Mouse (Mus musculus): ENCODE data around the gene Pla2g1b. TPM values are rescaled to one million over a fixed set of nuclear protein-coding genes. Genes with fewer than 3 reads are reported as not detected.

The Pla2g1b gene
- total and polyA plus RNA-seq, 2 experiments from 2014 or later: not detected

DNA sequence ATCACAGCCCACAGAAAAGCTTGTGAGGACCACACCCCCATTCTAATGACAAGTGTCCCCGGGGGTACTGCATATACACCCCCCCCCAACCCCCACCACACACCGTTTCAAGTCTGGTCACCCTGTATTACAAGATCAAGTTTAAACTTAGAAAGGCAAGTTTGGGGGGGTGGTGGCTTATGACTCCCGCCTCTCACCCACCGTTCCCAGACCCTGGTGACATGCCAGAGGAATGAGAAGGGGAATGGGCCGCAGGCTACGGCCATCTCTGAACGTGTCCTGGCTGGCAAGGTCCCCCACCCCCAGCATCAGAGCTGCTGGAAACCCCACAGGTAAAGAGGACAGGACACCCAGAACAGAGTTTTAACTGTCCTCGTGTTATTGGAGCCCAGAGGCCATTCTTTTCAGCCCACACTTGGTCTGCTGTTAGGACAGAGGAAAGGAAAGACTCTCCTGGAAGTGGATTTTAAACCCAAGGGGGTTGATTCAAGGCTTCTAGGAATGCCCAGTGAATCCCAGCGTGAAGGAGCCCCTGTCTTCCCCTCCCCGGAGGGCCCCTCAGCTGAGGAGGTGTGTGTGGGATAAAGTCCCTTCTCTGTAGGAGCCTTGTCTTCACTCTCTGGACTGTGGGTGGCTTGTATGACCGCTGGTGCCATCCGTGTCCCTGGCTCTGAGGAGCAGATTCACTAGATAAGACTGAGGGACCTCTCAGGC, 41.4 kb downstream of the Pla2g1b start:
- ATAC-seq (ENCODE audit: insufficient read depth, low read depth): no peak
- 7% methylated on average over 12 of the region's 12 CpGs for whole genome bisulfite sequencing
- Histone ChIP-seq H3K4me3 (ENCODE audit: low read depth, low read length) (peak overlapping the region; percentile 81), H3K27me3 (ENCODE audit: control insufficient read depth, insufficient read depth, low read length) (no peaks in the 10 kb centered on the region), H3K27ac (ENCODE audit: low read depth) (peak overlapping the region; percentile 83), H3K9ac (replicated peaks; ENCODE audit: low read depth, low read length) (peak overlapping the region; percentile 91), H3K9me3 (replicated peaks; ENCODE audit: control insufficient read depth, low read length) (no peaks in the 10 kb centered on the region), H3K36me3 (replicated peaks; ENCODE audit: control insufficient read depth, insufficient read depth, low read length) (no peaks in the 10 kb centered on the region), H3K4me2 (ENCODE audit: low read depth, low read length) (peak overlapping the region; percentile 81), H3K4me1 (ENCODE audit: control insufficient read depth, insufficient read depth) (peaks cover 30% of the 10 kb centered on the region)
- TF ChIP-seq CTCF (IDR thresholded peaks at IDR 0.05; ENCODE audit: low read depth): no peak
- no peak for TF ChIP-seq EP300 (IDR thresholded peaks at IDR 0.05; ENCODE audit: low read depth)
- DNase-seq (ENCODE audit: low spot score): peak; percentile 8

DNA sequence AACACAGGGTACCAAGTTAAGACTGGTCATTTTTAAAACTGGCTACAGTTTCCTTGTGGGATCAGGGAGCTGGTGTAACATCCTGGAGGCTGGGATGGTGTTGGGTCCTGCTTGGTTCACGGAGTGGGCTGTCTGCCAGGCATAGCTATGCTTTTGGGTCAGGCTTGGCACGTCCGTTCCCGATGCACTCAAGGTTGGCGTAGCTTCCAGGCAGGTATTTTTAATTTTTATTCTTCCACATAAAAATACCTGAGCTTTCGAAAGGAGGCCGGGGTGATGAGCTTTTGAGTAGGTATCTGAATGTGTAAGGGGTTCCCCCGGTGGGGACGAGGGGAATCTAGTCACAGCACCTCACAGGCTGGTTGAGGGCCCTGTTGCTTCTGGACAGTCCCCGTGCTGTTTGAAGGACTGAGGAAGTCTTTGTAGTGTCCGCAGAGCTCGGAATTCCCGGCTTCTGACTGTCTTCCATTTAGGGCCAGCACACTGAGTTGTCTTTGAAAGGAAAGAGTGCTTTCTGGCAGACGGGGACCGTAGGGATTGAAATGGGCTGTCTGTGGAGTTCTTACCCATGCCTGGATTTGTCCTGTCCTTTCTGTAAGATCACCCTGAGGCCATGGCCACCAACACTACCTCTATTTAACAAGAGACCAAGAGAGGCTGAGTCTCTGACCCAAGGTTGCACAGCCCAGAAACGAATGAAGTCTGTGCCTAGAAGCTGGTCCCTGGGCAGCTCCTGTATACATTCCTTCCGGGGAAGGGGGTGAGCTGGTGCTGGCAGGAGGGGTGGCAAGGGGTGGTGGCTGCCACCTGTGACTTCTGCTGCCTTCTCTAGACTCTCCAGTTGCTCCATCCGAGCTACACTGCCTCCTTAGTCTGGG, 42.2 kb downstream of the Pla2g1b start:
- Histone ChIP-seq H3K27me3 (ENCODE audit: control insufficient read depth, insufficient read depth, low read length) (no peaks in the 10 kb centered on the region), H3K4me2 (ENCODE audit: low read depth, low read length) (peak overlapping the region; percentile 81), H3K9me3 (replicated peaks; ENCODE audit: control insufficient read depth, low read length) (no peaks in the 10 kb centered on the region), H3K4me1 (ENCODE audit: control insufficient read depth, insufficient read depth) (peaks cover 30% of the 10 kb centered on the region), H3K27ac (ENCODE audit: low read depth) (peak overlapping the region; percentile 83), H3K9ac (replicated peaks; ENCODE audit: low read depth, low read length) (peak overlapping the region; percentile 91), H3K4me3 (ENCODE audit: low read depth, low read length) (peak overlapping the region; percentile 81), H3K36me3 (replicated peaks; ENCODE audit: control insufficient read depth, insufficient read depth, low read length) (no peaks in the 10 kb centered on the region)
- ATAC-seq (ENCODE audit: insufficient read depth, low read depth) (no peak), DNase-seq (ENCODE audit: low spot score) (no peak)
- TF ChIP-seq EP300 (IDR thresholded peaks at IDR 0.05; ENCODE audit: low read depth): no peak
- TF ChIP-seq CTCF (IDR thresholded peaks at IDR 0.05; ENCODE audit: low read depth): no peak
- WGBS: 23% methylated on average over 18 of the region's 18 CpGs

DNA sequence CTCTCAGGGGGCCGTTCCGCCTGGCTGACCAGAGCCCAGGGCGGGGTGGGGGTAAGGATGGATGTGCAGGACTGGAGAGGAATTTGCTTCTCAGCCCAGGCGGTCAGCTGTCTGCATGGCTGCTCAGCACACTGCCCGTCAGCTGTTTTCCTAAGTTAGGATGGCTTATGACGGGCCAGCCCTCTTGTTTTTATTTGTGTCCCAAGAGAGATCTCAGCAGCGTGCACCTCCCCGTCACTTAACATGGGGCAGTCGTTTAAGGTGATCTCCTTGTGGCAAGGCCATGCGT, 42.7 kb downstream of the Pla2g1b start:
- Histone ChIP-seq H3K27ac (ENCODE audit: low read depth) (peak overlapping the region; percentile 83), H3K9me3 (replicated peaks; ENCODE audit: control insufficient read depth, low read length) (no peaks in the 10 kb centered on the region), H3K36me3 (replicated peaks; ENCODE audit: control insufficient read depth, insufficient read depth, low read length) (no peaks in the 10 kb centered on the region; the same call in 1 of the 2 replicates), H3K27me3 (ENCODE audit: control insufficient read depth, insufficient read depth, low read length) (no peaks in the 10 kb centered on the region), H3K9ac (replicated peaks; ENCODE audit: low read depth, low read length) (peak overlapping the region; percentile 91), H3K4me3 (ENCODE audit: low read depth, low read length) (peak overlapping the region; percentile 81), H3K4me1 (ENCODE audit: control insufficient read depth, insufficient read depth) (peaks cover 30% of the 10 kb centered on the region), H3K4me2 (ENCODE audit: low read depth, low read length) (peak overlapping the region; percentile 81)
- DNase-seq (ENCODE audit: low spot score) (no peak), ATAC-seq (ENCODE audit: insufficient read depth, low read depth) (no peak)
- 25% methylated on average over 10 of the region's 10 CpGs for whole genome bisulfite sequencing
- TF ChIP-seq CTCF (IDR thresholded peaks at IDR 0.05; ENCODE audit: low read depth): no peak
- no peak for TF ChIP-seq EP300 (IDR thresholded peaks at IDR 0.05; ENCODE audit: low read depth)

DNA sequence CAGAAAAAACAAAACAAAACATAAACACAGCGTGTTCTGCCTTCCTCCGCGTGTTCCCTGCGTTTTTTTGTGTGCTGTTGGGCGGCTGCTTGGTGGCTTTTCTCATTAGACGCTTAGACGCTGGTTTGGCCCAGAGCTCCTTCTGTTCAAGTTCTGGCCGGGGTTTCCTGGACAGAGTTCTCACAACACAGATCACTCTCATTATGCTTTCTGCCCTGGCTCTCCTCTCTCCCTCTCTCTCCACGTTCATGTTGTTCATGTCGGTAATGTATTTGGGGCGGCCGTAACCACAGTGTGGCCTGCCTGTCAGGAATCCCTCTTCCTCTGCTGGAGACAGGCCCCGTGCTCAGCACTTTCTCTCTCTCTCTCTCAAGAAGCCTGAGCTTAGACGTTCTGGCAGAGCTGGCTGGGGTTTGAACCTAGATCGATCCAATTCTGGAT, 43.3 kb downstream of the Pla2g1b start:
- Histone ChIP-seq H3K4me2 (ENCODE audit: low read depth, low read length) (peak overlapping the region; percentile 81), H3K4me1 (ENCODE audit: control insufficient read depth, insufficient read depth) (peaks cover 35% of the 10 kb centered on the region), H3K27ac (ENCODE audit: low read depth) (peak overlapping the region; percentile 83), H3K27me3 (ENCODE audit: control insufficient read depth, insufficient read depth, low read length) (no peaks in the 10 kb centered on the region), H3K9me3 (replicated peaks; ENCODE audit: control insufficient read depth, low read length) (no peaks in the 10 kb centered on the region), H3K36me3 (replicated peaks; ENCODE audit: control insufficient read depth, insufficient read depth, low read length) (no peaks in the 10 kb centered on the region; the same call in 1 of the 2 replicates), H3K9ac (replicated peaks; ENCODE audit: low read depth, low read length) (peak overlapping the region; percentile 91), H3K4me3 (ENCODE audit: low read depth, low read length) (peak overlapping the region; percentile 81)
- no peak for TF ChIP-seq EP300 (IDR thresholded peaks at IDR 0.05; ENCODE audit: low read depth)
- TF ChIP-seq CTCF (IDR thresholded peaks at IDR 0.05; ENCODE audit: low read depth): no peak
- 49% methylated on average over 15 of the region's 15 CpGs for WGBS
- DNase-seq (ENCODE audit: low spot score): no peak
- no peak for ATAC-seq (ENCODE audit: insufficient read depth, low read depth)

DNA sequence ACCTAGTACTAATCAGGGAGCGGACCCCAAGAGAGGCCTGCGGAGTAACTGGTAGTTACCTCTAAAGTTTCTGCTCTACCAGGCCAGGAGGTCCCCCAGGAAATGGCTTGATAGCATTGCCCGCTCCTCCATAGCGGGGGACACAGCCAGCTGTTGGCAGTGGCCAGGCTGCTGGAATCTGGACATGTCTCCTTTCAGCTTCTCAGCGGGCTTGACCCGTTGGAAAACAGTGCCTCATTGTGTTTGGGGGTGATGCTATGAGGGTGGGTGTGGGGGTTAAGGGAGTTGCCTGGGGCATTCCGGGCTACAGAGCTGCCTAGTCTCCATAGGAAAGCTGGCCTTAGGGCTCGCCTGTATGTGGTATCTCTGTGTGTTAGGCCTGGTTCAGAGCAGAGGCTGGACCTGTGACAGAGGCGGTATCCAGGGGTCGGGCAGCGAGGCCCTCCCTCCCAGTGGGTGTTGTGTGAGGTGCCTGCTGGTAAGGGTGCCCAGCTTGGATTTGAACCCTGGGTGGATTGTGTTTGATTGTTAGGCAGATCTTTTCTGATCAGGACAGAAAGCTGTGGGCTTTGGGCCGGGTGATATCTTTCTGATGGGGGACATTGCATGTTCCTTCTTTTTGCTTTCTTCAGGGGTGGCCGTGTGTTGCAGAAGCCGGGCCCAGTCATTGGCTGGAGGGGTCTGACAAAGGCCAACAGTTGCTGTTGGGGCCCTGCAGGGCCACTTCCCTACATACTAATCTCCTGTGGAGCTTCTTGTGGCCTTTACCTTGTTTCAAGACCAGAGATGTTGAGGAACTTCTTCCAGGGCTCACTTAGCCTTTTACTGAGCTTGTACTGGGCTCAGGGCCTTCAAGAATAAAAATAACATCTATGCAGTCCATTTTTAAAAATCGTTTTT, 44.0 kb downstream of the Pla2g1b start:
- Histone ChIP-seq H3K27me3 (ENCODE audit: control insufficient read depth, insufficient read depth, low read length) (no peaks in the 10 kb centered on the region), H3K4me1 (ENCODE audit: control insufficient read depth, insufficient read depth) (peaks cover 42% of the 10 kb centered on the region), H3K9me3 (replicated peaks; ENCODE audit: control insufficient read depth, low read length) (no peaks in the 10 kb centered on the region), H3K4me3 (ENCODE audit: low read depth, low read length) (peak overlapping the region; percentile 81), H3K9ac (replicated peaks; ENCODE audit: low read depth, low read length) (peak overlapping the region; percentile 91; the same call in 1 of the 2 replicates), H3K4me2 (ENCODE audit: low read depth, low read length) (peak overlapping the region; percentile 81), H3K27ac (ENCODE audit: low read depth) (peak overlapping the region; percentile 83), H3K36me3 (replicated peaks; ENCODE audit: control insufficient read depth, insufficient read depth, low read length) (no peaks in the 10 kb centered on the region; the same call in 1 of the 2 replicates)
- DNase-seq (ENCODE audit: low spot score): peak; percentile 4
- TF ChIP-seq CTCF (IDR thresholded peaks at IDR 0.05; ENCODE audit: low read depth) (no peak), EP300 (IDR thresholded peaks at IDR 0.05; ENCODE audit: low read depth) (no peak)
- no peak for ATAC-seq (ENCODE audit: insufficient read depth, low read depth)
- 63% methylated on average over 15 of the region's 15 CpGs for WGBS

Data from heart, postnatal 0 days (tissue).